Mouse (Mus musculus): Measurements from ENCODE around the gene Tpbpa. TPM values are rescaled to one million over a fixed set of nuclear protein-coding genes. Genes with fewer than 3 reads are reported as not detected.

Tpbpa gene
- total RNA-seq (2023), result not detected

GRCm38 (mm10) chr13:60941884-60942283 is at the start of gene Tpbpa:
Tpbpa (minus strand) TSS chr13:60941984.

GRCm38 (mm10) chr13:60936500-60936901 is 5.3 kb downstream of the Tpbpa start, which contains the start of the genes Gm49391 and Ctla2a:
Gm49391 (minus strand) TSS chr13:60936571.
Ctla2a (minus strand) TSS chr13:60936625.

GRCm38 (mm10) chr13:60935490-60935889 is 6.3 kb downstream of the Tpbpa start, which contains the start of gene Gm49393:
Gm49393 (minus strand) TSS chr13:60935590.

GRCm38 (mm10) chr13:60904780-60905179 is 37.0 kb downstream of the Tpbpa start, which contains the start of gene Tpbpb:
Tpbpb (minus strand) TSS chr13:60904880.

GRCm38 (mm10) chr13:60897328-60897727 is 44.5 kb downstream of the Tpbpa start, which contains the start of gene Ctla2b:
Ctla2b (minus strand) TSS chr13:60897447.

GRCm38 (mm10) chr13:60896794-60897193 is 45.0 kb downstream of the Tpbpa start, which contains the start of gene Gm49392:
Gm49392 (minus strand) TSS chr13:60896894.

Other genes with a start within 250 kb of the Tpbpa start
- gene BC051665, start 155.6 kb downstream of the Tpbpa start, total RNA-seq (2023), result not detected
- not detected for gene Ctsll3, start 139.1 kb downstream of the Tpbpa start, total RNA-seq (2023)
- gene 4930486L24Rik, start 77.5 kb downstream of the Tpbpa start, total RNA-seq (2023), result not detected
- not detected for gene Gm49392, start 45.1 kb downstream of the Tpbpa start, total RNA-seq (2023)
- gene Ctla2b, start 44.5 kb downstream of the Tpbpa start, total RNA-seq (2023), result 10 to 100 TPM in 1 of 2 experiments, 1 to 10 TPM in 1; 7.5 to 14.3 TPM
- not detected for gene Tpbpb, start 37.1 kb downstream of the Tpbpa start, total RNA-seq (2023)
- gene Gm49393, start 6.4 kb downstream of the Tpbpa start, total RNA-seq (2023), result not detected
- gene Gm49391, start 5.4 kb downstream of the Tpbpa start, total RNA-seq (2023), result under 1 TPM in 1 of 2 experiments, not detected in 1; 0.70 TPM
- gene Ctla2a, start 5.4 kb downstream of the Tpbpa start, total RNA-seq (2023), result under 1 TPM in 1 of 2 experiments, not detected in 1; 0.55 TPM
- not detected for gene Ctsj, start 64.0 kb upstream of the Tpbpa start, total RNA-seq (2023)
- gene Ctsq, start 98.6 kb upstream of the Tpbpa start, total RNA-seq (2023), result not detected
- not detected for gene Ctsr, start 222.3 kb upstream of the Tpbpa start, total RNA-seq (2023)